Mouse (Mus musculus): ENCODE measurements around the gene Znhit3.

The Znhit3 gene

DNA sequence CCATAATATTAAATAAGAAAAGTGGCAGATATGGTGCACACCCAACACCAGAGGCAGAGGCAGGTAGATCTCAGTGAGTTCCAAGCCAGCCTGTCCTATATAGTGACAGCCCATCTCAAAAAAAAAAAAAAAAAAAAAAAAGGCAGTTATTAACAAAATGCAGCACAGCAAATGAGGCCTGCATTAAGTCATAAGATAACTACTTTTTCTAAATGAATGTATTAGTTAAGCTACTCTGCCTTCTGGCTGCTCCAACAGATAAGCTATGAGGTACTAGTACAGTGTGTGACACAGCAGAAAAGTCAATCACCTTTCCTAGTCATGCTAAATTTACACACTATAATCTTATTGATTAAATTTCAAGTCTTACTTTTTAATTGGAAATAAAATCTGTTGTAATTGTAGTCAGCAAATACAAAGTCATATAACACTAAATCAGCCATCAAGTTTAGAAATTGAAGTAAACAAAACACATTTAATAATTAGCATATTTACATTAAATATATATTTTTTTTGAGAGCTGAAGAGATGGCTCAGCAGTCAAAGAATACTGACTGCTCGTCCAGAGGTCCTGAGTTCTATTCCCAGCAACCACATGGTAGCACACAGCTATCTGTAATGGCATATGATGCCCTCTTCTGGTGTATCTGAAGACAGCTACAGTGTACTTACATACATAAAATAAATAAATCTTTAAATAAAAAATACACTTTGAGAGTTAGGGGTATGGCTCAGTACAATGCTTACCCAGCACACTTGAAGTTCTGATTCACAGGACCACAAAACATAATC is 42.9 kb downstream of the Znhit3 start:
- no peak for DNase-seq (ENCODE audit: low spot score)

DNA sequence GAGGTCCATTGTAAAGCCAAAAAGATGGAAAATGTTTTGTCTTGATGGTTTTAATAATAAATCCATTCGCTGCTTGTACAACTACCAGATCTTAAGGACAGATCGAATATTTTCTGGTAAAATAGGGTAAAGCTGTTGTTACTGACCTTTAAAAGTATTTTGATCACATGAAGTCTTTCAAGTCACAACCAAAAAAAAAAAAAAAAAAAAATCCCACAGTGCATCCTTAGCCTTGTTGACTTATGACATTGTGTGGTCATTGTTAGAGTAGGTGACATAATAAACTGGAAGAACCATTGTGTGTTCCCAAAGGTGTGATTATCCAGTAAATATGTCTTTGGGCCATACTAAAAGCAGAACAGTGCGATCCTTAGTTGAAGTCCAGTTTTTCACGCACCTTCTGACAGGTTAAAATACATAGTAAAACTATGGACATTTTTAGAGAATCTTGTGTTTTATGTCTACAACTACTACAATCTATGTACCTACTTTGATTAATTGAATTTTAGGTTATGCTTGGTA is 44.6 kb downstream of the Znhit3 start:
- DNase-seq (ENCODE audit: low spot score) = no peak

DNA sequence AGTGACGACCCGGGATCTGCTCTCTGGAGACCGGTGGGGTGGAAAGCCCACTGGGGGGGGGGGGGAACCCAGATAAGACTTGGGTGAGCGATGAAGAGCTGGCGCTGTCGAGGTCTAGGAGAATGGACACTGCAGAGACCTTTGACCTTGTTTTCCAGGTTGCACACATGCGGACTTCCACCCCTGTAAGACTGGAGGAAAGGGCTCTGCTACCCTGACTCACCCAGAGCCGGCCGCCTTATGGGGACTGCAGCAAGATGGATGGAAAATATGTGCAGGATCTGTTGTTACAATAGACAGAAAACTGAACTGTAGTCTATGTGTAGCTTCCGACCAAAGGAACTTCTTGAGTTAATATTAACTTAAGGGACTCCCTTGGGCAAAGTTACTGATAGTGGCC is 45.1 kb downstream of the Znhit3 start:
- DNase-seq (ENCODE audit: low spot score) = peak; percentile 48

DNA sequence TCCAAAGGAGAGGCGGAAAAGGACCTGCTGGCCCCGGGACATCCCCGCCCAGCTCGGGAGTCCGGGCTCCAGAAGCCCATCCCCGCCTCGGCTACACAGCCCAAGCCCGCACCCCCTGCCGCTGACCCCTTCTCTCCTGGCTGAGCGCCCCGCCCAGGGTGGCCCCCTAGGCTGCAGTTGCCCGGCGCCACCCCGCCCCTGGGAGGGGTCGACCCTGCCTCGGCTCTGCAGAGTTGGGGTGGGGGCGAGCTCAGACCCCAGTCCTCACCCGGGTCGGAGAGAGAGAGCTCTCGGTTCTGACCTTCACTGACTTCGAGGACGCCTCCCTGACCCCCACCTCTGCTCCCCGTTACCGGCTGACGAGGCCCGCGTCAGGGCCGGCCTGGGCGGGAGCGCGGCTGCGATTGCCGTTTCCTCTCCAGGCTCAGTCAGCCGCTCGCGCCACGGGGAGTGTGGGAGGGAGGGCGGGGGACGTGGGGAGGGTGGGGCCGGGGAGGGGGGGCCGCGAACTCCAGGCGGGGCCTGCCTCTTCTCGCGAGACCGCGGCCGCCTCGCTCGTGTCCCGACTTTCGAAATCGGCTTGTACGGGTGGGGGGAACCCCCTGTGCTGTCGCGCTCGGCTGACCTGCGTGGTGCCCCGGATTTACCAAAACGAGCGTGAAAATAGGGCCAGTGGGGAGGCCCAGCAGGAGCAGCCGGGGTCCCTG is 45.7 kb downstream of the Znhit3 start, which contains the start of gene Ggnbp2:
Gene Ggnbp2, minus strand, starts transcription at position 481 of the 707 bp plus-strand sequence.
- DNase-seq (ENCODE audit: low spot score) = peak; percentile 93

DNA sequence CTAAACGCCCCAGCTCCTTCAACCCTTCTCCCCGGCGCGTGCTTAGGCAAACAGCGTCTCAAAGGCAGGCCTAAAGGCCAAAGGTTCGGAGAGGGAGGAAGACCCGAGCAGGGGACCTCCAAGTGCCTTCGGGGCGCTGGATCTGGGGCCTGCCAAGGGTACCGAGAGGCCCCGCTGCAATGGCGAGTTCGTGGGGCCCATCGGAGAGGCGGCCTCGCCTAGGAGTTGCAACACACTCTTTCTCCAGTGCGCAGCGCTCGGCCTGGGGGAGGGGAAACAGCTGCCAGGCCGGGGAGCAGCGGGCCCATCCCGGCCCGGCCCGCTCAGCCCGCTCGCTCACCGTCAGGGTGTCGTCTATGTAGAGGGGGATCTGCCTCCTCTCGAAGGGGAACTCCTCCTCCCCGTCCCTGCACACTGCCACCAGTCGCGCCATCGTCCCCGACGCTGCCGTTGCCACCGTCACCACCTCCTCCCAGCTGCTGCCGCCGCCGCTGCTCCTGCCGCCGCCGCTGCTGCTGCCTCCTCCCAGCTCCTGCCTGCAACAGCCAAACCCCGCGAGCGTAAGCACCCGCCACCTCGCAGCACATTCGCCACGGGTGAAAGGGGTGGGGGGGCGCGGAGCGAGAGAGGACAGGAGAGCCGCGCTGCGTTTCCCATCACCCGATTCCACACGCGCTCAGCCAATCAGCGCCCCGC is 46.5 kb downstream of the Znhit3 start:
- DNase-seq (ENCODE audit: low spot score) = peak; percentile 94

DNA sequence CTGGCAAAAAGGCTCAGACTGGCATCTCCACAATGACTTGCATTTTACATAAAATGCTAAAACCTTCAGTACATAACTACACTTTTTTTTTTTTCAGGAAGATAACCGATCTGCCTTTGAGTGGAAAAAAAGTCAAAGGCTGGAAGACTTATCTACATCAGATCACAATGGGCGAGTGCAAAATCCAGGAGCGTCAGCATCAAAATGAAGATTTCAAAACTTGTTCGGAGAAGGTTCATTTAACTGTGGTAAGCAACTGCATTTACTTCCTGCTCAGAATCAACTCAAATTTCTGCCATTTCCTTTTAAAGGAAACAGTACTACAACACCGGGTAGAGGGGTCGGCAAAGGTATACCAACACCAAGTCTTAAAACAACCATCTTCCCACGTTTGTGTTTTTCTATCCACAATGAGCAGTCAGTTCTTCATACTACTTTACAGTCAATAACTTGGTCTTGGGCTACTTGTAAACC is 47.3 kb downstream of the Znhit3 start:
- no peak for DNase-seq (ENCODE audit: low spot score)

DNA sequence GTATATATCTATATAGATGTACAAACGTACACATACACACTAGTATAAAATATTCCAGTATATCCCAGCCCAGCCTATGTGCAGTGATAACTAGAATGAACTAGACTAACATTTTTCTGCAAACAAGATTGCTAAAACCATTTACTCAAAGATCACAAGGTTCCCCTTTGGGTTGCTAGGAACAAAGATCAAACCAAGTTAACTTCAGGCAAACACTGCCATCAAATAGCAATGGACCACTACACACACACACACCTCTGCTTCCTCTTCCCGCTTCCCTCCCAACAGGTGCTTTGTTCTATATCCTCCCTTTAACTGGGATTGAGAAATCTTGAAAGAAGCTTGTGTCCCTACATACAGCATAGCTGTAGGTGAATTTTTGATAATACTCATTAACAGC is 48.6 kb downstream of the Znhit3 start:
- no peak for DNase-seq (ENCODE audit: low spot score)

DNA sequence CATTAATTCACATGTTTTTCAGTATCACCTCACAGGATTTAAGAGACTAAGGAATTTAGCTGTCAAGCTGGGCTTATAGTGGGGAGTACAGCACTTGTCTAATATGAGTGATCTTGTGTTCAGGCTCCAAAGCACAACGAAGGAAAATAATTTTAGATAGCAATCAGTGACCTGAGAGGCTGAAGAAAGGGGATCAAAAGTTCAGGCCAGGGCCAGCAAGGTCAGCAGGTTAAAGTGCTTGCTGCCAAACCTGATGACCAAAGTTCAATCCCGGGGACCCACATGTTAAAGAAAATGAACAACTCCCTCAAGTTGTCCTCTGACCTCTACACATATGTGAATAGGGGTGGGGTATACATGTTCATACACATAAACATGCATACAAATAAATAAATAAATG is 50.9 kb downstream of the Znhit3 start:
- no peak for DNase-seq (ENCODE audit: low spot score)
